Mouse (Mus musculus) erythroid progenitor cell, adult 5-6 weeks (primary cell): ENCODE data around the gene Tmem129. TPM values are rescaled to one million over a fixed set of nuclear protein-coding genes. Genes with fewer than 3 reads are reported as not detected.

ENCODE experiments used
- ATAC-seq: replicated peaks from 2 replicates; pipeline ENCODE4 v1.8.0; 2016; ENCODE audit warnings: moderate number of reproducible peaks, mild to moderate bottlenecking, moderate TSS enrichment, inconsistent platforms; ENCODE audit not compliant: poor library complexity, low FRiP score, severe bottlenecking
- total RNA-seq, 2 experiments: library from RNA; stranded (forward) in 1 of 2; stranded (reverse) in 1 of 2; fragments of 150-400 nt in 1 of 2; fragments of 186-747, 209-891 nt in 1 of 2; gene quantifications; 2 replicates each; pipeline versions ENCODE4 v1.2.3 to v1.2.4; 2015 to 2017; ENCODE audit warnings: low replicate concordance in 2 of 2

Tmem129 gene
- total RNA-seq, 2 experiments from 2014 or later, result 37.7 to 44.4 TPM

- ATAC-seq, result no peak
Observed at GRCm38 (mm10) chr5:33651541-33651920, 6.7 kb downstream of the Tmem129 start.

GRCm38 (mm10) chr5:33651017-33651416, 7.2 kb downstream of the Tmem129 start:
- no peak for ATAC-seq

DNA sequence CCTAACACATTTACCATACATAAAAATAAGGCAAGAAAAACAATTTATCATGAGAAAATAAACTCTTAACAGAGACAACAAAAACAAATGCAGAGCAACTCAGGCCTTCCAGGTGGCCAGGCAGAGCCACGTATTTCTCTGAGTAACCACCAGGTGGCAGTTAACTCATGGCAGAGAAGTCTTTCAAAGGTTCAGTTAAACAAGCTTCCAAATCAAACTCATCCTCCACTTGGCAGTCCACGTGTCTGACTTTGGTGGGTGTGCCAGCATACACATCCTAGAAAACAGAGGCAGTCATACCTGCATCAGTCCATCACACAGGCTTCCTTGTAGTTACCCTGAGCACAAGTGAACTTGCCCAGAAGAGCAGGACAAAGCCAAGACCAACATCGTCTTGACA, 17.6 kb downstream of the Tmem129 start:
- ATAC-seq, result peak; percentile 79

- ATAC-seq, result no peak
Observed at GRCm38 (mm10) chr5:33638826-33639225, 19.4 kb downstream of the Tmem129 start.

DNA sequence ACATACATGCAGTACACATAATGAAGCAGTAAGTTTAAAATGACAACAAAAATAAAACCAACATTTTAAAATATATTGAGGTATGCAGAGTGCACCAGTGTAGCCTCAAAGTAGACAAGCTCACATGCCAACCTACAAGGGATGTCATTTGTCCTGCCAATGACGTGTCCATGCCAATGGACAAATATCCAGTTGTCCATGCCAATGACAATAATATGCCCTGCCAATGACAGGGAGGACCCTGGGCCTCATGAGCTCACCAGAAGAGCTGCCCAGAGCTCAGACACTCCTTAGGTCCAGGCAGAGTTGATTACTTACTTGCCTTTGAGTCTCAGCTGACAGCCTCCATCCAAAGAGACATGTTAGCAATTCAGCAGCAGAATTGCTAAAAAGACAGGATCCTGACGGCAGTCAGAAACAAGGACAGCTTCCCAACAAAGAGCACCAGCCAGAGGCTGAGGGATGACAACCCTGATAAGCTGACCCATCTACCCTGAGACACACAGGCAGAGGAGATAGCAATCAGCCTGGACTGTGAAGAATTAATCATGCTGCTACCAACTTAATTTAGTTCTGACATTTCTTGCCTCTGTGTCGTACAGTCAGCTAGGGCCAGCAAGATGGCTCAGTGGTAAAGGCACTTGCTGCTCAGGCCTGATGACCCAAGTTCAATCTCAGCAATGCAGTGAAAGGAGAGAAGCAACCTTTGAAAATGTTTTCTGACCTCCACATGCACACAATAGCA, 20.4 kb downstream of the Tmem129 start:
- no peak for ATAC-seq

GRCm38 (mm10) chr5:33635361-33635760, 22.9 kb downstream of the Tmem129 start:
- no peak for ATAC-seq

- no peak for ATAC-seq
Observed at GRCm38 (mm10) chr5:33632526-33632925, 25.7 kb downstream of the Tmem129 start.

GRCm38 (mm10) chr5:33630615-33631014, 27.6 kb downstream of the Tmem129 start:
- ATAC-seq, result peak; percentile 33

DNA sequence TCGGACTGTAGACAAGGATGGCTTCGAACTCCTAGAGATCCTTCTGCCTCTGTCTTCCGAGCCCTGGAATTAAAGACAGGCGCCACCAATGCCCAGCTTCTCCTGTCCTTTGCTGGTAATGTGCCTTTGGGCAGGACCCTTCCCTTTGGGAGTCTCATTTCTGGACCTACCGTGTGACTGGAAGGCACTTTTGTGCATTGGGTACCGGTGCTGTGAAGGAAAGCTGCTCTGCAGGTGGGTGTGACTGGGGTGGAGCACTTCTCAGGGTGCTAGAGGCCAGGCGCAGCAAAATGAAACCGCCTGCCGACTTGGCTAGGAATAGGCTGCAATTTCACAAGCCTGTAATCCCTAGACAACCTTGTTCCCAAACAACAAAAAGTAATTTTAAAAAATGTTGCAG, 28.2 kb downstream of the Tmem129 start:
- peak; percentile 75 for ATAC-seq

DNA sequence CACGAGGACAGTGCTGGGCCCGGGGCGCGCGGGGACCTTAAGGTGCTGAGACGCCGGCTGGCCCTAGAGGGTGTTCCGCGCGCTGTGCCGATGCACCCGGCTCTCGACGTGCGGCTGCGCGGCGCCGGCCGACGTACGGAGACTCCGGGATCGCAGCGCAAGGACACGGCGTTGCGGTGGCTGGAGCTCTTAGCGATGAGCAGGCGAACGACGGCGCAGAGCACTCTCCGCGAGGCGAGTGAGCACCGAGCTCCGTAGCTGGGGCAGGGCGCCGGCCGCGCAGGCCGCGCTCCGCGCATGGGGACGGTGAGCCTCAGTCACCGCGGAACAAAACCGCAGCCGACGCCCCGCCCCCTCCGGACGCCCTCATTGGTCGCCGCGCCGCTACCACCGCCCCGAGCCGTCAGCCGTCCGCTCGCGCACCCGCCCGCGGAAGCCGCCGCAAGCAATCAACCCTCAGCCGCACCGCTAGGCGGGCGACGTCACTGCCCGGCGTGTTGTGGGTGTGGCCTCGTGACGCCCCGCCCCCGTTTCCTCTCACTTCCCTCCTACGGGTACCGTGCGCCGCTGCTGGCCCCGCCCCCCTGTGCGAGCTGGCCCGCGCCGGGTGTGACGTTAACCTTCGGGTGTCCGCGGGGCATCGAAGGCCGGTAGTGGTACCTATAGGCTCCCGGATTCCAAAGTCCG, 28.8 kb downstream of the Tmem129 start, which contains the start of the genes Fam53a and Gm9903:
Gene Fam53a (minus strand): TSS at position 335 of the 687 bp plus-strand sequence.
Gene Gm9903 (plus strand): TSS at position 625 of the 687 bp plus-strand sequence.
- ATAC-seq, result peak; percentile 90

- ATAC-seq, result peak; percentile 39
Observed at GRCm38 (mm10) chr5:33628820-33629300, 29.4 kb downstream of the Tmem129 start.

DNA sequence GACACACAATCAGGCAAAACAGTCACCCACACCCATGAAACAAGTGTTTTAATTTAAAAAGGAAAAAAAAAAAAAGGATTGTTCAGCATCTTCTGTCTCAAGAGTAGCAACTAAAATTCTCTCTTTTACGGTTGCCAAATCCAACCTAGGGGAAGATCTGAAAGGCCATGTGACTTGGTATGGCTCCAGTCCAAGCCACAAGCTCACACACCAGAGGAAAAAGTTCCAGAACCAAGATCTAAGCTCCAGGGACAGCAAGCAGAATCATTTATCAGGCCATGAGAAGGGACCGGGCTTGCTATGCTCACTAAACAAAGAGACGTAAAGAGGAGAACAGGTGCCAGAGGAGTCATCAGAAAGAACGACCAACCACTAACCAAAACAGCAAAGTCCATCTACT, 30.2 kb downstream of the Tmem129 start:
- no peak for ATAC-seq

DNA sequence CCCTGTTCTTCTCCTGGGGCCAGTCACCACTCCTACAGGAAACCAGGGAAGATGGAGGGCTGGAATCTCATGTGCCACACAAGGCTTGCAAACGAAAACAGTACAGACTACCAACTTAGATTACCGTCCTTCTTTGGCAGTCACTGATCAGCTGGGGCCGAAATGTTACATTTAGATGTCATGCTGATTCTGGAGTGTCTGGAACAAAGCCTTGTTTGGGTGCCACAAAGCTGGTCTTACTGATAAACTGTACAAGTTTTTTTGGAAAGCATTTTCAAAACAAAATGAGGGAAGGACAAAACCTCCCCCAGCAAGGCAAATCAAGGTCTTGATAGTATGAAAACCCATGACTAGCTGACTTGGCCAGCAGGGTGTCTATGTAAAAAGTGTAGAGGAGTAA, 34.5 kb downstream of the Tmem129 start:
- ATAC-seq, result no peak

- no peak for ATAC-seq
Observed at GRCm38 (mm10) chr5:33622671-33623070, 35.5 kb downstream of the Tmem129 start.

DNA sequence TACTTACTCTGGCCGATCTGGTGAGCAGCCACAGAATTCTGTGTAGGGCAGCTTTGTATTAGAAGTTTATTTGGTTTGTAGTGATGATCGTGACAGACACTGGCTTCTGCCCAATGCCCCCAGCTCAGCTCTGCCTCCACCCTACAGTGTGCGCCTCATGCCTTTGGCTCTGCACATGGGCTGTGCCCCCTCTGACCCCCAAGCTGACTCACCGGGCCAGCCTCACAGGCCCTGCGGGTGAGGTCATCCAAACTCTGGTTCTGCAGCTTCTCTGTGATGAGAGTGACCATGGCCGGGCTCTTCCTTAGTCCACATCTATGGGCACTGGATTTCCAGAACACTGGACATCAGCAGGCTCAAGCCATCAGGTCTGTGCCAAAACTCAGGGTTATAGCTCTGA, 43.8 kb downstream of the Tmem129 start:
- no peak for ATAC-seq

DNA sequence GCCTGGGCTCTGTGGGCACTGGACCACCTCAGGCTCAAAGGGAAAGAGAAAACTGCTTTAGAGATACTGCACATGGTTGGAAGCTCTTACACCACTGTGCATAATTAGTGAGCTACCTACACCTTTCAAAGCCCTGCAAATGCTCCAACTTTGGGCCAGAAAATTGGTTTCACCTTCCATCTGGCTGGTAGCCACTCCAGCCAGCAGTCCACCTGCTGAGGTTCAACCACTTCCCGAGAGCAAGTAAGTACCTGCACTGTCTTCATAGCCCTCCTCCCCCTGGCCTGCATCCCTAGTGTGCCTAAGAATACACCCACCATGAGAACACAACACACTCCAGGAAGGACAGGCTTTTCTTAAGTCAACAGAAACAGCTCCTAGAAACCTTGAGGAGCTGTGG, 46.4 kb downstream of the Tmem129 start:
- no peak for ATAC-seq

DNA sequence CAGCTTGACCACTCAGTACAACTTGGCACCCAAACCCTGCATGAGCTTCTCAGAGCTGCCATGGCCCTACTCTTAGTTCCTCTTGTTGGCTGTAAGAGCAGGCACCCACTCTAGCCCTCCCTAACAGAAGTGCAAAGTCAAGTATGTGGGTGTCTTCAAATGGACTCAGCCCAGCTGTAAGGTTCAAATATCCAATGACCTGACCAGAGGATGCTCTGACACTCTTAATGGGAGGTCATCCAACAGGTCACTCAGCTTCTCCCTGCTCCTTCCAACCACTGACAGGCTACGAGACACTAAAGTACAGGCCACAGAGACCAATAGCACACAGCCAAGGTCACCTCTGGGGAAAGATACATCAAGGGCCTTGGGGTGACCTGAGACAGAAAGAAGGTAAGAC, 49.0 kb downstream of the Tmem129 start:
- ATAC-seq, result no peak

DNA sequence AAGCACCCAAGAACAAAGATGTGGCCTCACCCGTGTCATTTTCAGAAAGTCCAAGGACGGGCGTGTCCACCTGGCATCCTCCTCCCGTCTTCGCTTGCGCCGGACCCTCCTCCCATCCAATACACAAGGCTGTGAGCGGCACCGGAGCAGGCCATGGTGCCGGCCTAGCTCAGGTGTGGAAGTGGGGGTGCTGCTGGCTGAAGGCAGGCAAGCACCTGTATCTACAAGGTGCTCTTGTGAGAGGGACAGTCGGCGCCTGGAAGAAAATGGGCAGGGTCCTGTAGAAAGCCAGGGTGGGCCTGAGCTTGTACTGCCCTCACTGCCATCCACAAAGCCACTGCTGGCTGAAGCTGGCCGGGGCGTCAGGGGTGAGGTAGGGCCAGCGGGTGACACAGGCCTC, 50.8 kb downstream of the Tmem129 start:
- ATAC-seq, result 0 out of 2 replicates have a peak, but pooled peaks have one; percentile 35

- ATAC-seq, result no peak
Observed at GRCm38 (mm10) chr5:33606631-33607030, 51.6 kb downstream of the Tmem129 start.

- no peak for ATAC-seq
Observed at GRCm38 (mm10) chr5:33605314-33605713, 52.9 kb downstream of the Tmem129 start.
